Mouse (Mus musculus): ENCODE measurements around the gene Psat1.

Psat1 gene

GRCm38 (mm10) chr19:15866126-15866525 lies 81.0 kb downstream of the Psat1 start:
- DNase-seq (ENCODE audit: low read depth, low spot score) = no peak

- DNase-seq (ENCODE audit: low read depth, low spot score) = no peak
These were observed 81.7 kb downstream of the Psat1 start for GRCm38 (mm10) chr19:15865431-15865830.

GRCm38 (mm10) chr19:15864129-15864528 lies 83.0 kb downstream of the Psat1 start:
- DNase-seq (ENCODE audit: low read depth, low spot score) = no peak

- no peak for DNase-seq (ENCODE audit: low read depth, low spot score)
These were observed 91.8 kb downstream of the Psat1 start for GRCm38 (mm10) chr19:15855379-15855778.

Data from c-Kit-negative CD71-positive TER-119-positive erythroid progenitor cells, embryonic 14.5 days (primary cell).